Mouse (Mus musculus): ENCODE data around the gene Tmem253.

DNA sequence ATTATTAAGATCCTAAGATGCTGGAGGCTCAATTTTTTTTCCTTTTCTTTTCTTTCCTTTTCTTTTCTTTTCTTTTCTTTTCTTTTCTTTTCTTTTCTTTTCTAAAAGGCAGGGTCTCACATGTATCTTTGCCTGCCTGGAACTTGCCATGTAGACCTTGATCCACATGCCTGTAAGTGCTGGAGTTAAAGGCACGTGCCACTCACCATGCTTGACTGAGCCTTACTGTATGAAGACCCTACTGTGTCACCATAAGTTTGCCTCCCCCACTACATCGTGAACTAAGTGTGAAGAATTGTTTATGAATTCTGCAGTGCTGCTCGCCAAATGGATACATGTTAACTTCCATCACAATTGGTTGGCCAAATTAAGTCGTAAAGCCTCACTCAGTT lies 5.7 kb downstream of the Tmem253 start:
- TF ChIP-seq CTCF (IDR thresholded peaks at IDR 0.05; ENCODE audit: low read depth) (no peak), EP300 (IDR thresholded peaks at IDR 0.05; ENCODE audit: low read depth) (no peak)
